Mouse (Mus musculus) kidney, adult 2 months (tissue): Measurements from ENCODE around the gene Ep400.

Experiments used
- CTCF ChIP-seq: fragments of 200-500 bp; conservative IDR thresholded peaks from 2 replicates; pipeline ENCODE4 v1.5.1; 2011; ENCODE audit warnings: low read depth, mild to moderate bottlenecking, control low read depth, low read length, moderate library complexity, mixed read lengths; ENCODE audit not compliant: insufficient read depth, insufficient read length
- POLR2A ChIP-seq: fragments of 200-500 bp; IDR thresholded peaks from one replicate; pipeline ENCODE4 v1.6.1; 2011; ENCODE audit warnings: low read depth, low read length, control low read depth

- TF ChIP-seq CTCF (no peak), POLR2A (no peak)
Measured at GRCm38 (mm10) chr5:110638306-110639074, 132.0 kb downstream of the Ep400 start.
